Mouse (Mus musculus): Measurements from ENCODE around the gene Btbd9. TPM values are rescaled to one million over a fixed set of nuclear protein-coding genes. Genes with fewer than 3 reads are reported as not detected.

Btbd9 gene
- polyA plus RNA-seq, 1 experiment from 2014 or later, result 135 TPM

- 48% methylated on average over 4 of the region's 4 CpGs for WGBS
- ATAC-seq, result no peak
- H3K27ac ChIP-seq (ENCODE audit: low read depth, low read length), result no peak overlapping the region
- H3K4me2 ChIP-seq (ENCODE audit: low read length), result no peak overlapping the region
- peaks cover 9% of the 10 kb centered on the region for H3K4me1 ChIP-seq (ENCODE audit: control insufficient read depth, insufficient read depth, low read depth, low read length)
- H3K4me3 ChIP-seq (ENCODE audit: low read length), result no peak overlapping the region
- H3K9me3 ChIP-seq (ENCODE audit: control insufficient read depth, low read length), result no peaks in the 10 kb centered on the region
- H3K36me3 ChIP-seq (ENCODE audit: control insufficient read depth, insufficient read depth, low read length), result no peaks in the 10 kb centered on the region
- no peak overlapping the region for H3K9ac ChIP-seq (ENCODE audit: low read depth, low read length)
- H3K27me3 ChIP-seq (replicated peaks; ENCODE audit: control insufficient read depth, insufficient read depth, low read length), result no peaks in the 10 kb centered on the region
Measured at GRCm38 (mm10) chr17:30453272-30453671, 123.0 kb downstream of the Btbd9 start.

DNA sequence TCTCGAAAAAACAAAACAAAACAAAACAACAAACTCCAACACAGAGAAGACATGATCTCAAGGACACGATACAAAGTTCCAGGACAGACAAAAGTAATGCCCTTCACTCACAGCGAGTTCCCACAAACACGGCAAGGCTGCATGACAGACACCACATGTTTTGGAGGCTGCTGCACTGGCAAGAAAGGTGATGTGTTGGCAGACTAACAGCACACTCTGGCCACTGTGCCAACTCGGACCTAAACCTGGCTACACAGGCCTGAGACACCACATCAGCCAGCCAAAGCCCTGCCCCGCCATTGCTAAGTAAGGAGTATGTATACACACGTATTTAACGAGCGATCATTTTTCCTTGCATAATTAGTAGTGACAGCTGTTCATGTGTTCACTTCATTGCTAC lies 123.9 kb downstream of the Btbd9 start:
- no peaks in the 10 kb centered on the region for H3K9me3 ChIP-seq (ENCODE audit: control insufficient read depth, low read length)
- H3K4me3 ChIP-seq (ENCODE audit: low read length), result no peak overlapping the region
- no peak overlapping the region for H3K9ac ChIP-seq (ENCODE audit: low read depth, low read length)
- no peaks in the 10 kb centered on the region for H3K36me3 ChIP-seq (ENCODE audit: control insufficient read depth, insufficient read depth, low read length)
- H3K27me3 ChIP-seq (replicated peaks; ENCODE audit: control insufficient read depth, insufficient read depth, low read length), result no peaks in the 10 kb centered on the region
- no peak overlapping the region for H3K27ac ChIP-seq (ENCODE audit: low read depth, low read length)
- peaks cover 8% of the 10 kb centered on the region; the same call in 1 of the 2 replicates for H3K4me1 ChIP-seq (ENCODE audit: control insufficient read depth, insufficient read depth, low read depth, low read length)
- 83% methylated on average over 9 of the region's 9 CpGs for WGBS
- ATAC-seq, result no peak
- no peak overlapping the region for H3K4me2 ChIP-seq (ENCODE audit: low read length)

DNA sequence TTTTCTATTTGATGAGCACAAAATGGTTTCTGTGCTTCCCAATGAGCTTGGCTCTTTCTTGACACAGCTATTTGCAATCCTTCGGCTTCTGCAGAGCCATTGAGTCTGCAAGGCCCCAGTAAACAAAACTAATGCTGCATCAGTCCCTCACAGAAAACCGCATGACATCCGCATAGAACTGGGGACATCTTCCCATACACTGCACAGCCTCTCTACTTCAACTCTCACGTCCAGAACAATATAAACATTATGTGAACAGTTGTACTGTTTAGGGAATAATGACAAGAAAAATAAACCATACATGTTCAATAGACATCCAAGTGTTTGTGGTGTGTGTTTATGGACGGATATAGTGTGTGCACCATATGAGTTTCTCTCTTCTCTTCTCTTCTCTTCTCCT lies 127.7 kb downstream of the Btbd9 start:
- ATAC-seq, result no peak
- Histone ChIP-seq H3K27me3 (replicated peaks; ENCODE audit: control insufficient read depth, insufficient read depth, low read length) (no peaks in the 10 kb centered on the region), H3K27ac (ENCODE audit: low read depth, low read length) (no peak overlapping the region), H3K9me3 (ENCODE audit: control insufficient read depth, low read length) (no peaks in the 10 kb centered on the region), H3K9ac (ENCODE audit: low read depth, low read length) (no peak overlapping the region), H3K4me2 (ENCODE audit: low read length) (no peak overlapping the region), H3K36me3 (ENCODE audit: control insufficient read depth, insufficient read depth, low read length) (peaks cover 2% of the 10 kb centered on the region; the same call in 1 of the 2 replicates), H3K4me1 (ENCODE audit: control insufficient read depth, insufficient read depth, low read depth, low read length) (no peaks in the 10 kb centered on the region), H3K4me3 (ENCODE audit: low read length) (no peak overlapping the region)
- 89% methylated on average over 5 of the region's 5 CpGs for WGBS

DNA sequence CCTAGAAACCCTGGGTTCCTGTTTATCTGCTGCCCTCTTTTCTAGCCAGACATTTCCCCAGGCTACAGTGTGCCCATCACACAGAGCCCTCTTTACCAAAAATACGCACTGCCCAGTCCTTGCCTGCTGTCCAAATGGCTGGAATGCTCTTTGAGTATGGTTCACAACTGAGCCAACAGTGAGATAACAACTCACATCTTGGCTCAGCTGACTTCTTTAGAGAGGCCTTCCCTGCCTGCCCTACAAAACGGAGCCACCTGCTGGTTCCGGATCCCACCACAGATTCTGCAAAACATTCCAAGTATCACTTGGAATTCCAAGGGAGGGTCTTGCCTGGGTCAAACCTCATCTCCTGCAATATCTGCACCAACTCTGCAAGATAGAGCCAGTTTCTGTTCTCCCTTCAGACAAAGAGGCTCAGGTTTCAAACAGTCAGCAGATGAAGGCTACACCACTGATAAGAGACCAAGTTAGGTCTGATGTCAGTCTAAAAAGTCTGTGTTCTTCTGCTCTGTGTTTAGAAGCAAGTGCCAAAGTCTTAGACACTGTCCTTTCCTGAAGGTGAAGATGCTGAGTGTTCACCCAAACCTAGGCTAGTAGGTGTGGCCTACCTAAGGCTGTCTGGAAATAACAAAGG lies 130.4 kb downstream of the Btbd9 start:
- ATAC-seq, result no peak
- no peak overlapping the region for H3K4me2 ChIP-seq (ENCODE audit: low read length)
- no peak overlapping the region for H3K4me3 ChIP-seq (ENCODE audit: low read length)
- no peaks in the 10 kb centered on the region for H3K9me3 ChIP-seq (ENCODE audit: control insufficient read depth, low read length)
- WGBS, result 86% methylated on average over 3 of the region's 3 CpGs
- no peak overlapping the region for H3K27ac ChIP-seq (ENCODE audit: low read depth, low read length)
- peaks cover 2% of the 10 kb centered on the region; the same call in 1 of the 2 replicates for H3K36me3 ChIP-seq (ENCODE audit: control insufficient read depth, insufficient read depth, low read length)
- H3K4me1 ChIP-seq (ENCODE audit: control insufficient read depth, insufficient read depth, low read depth, low read length), result no peaks in the 10 kb centered on the region
- H3K27me3 ChIP-seq (replicated peaks; ENCODE audit: control insufficient read depth, insufficient read depth, low read length), result no peaks in the 10 kb centered on the region
- H3K9ac ChIP-seq (ENCODE audit: low read depth, low read length), result no peak overlapping the region

GRCm38 (mm10) chr17:30439702-30440101 lies 136.6 kb downstream of the Btbd9 start:
- Histone ChIP-seq H3K4me1 (ENCODE audit: control insufficient read depth, insufficient read depth, low read depth, low read length) (0 out of 2 replicates have a peak, but pooled peaks cover 2% of the 10 kb centered on the region), H3K9me3 (ENCODE audit: control insufficient read depth, low read length) (no peaks in the 10 kb centered on the region), H3K27ac (ENCODE audit: low read depth, low read length) (no peak overlapping the region), H3K4me3 (ENCODE audit: low read length) (no peak overlapping the region), H3K9ac (ENCODE audit: low read depth, low read length) (no peak overlapping the region), H3K27me3 (replicated peaks; ENCODE audit: control insufficient read depth, insufficient read depth, low read length) (no peaks in the 10 kb centered on the region), H3K36me3 (ENCODE audit: control insufficient read depth, insufficient read depth, low read length) (peaks cover 2% of the 10 kb centered on the region; the same call in 1 of the 2 replicates), H3K4me2 (ENCODE audit: low read length) (no peak overlapping the region)
- 82% methylated on average over 3 of the region's 3 CpGs for WGBS
- no peak for ATAC-seq

GRCm38 (mm10) chr17:30438786-30439185 lies 137.5 kb downstream of the Btbd9 start:
- Histone ChIP-seq H3K9me3 (ENCODE audit: control insufficient read depth, low read length) (no peaks in the 10 kb centered on the region), H3K27ac (ENCODE audit: low read depth, low read length) (no peak overlapping the region), H3K27me3 (replicated peaks; ENCODE audit: control insufficient read depth, insufficient read depth, low read length) (no peaks in the 10 kb centered on the region), H3K4me2 (ENCODE audit: low read length) (no peak overlapping the region), H3K4me1 (ENCODE audit: control insufficient read depth, insufficient read depth, low read depth, low read length) (0 out of 2 replicates have a peak, but pooled peaks cover 2% of the 10 kb centered on the region), H3K9ac (ENCODE audit: low read depth, low read length) (no peak overlapping the region), H3K4me3 (ENCODE audit: low read length) (no peak overlapping the region), H3K36me3 (ENCODE audit: control insufficient read depth, insufficient read depth, low read length) (no peaks in the 10 kb centered on the region)
- 93% methylated on average over 4 of the region's 4 CpGs for WGBS
- no peak for ATAC-seq

DNA sequence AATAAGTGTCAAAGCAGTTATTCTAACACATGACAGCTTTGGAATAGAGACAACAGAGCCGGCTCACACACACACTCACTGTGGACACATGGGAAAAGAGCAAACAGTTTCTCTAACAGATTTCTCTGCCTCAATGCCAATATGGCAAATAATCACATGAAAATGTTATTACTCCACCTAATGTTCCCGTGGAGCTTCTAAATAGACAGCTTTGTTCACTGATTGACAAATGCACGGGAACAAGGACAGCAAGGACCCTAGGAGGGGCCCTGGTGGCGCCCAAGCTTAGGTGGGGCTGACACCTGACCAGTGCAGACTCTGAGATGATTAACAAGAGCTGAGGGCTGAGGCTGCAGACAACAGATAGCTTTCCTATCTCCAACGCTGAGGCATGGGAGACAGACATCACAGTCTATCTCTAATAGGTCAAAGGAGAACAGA lies 140.2 kb downstream of the Btbd9 start:
- H3K4me1 ChIP-seq (ENCODE audit: control insufficient read depth, insufficient read depth, low read depth, low read length), result 0 out of 2 replicates have a peak, but pooled peaks cover 2% of the 10 kb centered on the region
- WGBS, result 46% methylated on average over 5 of the region's 5 CpGs
- no peak for ATAC-seq
- H3K27me3 ChIP-seq (replicated peaks; ENCODE audit: control insufficient read depth, insufficient read depth, low read length), result no peaks in the 10 kb centered on the region
- no peaks in the 10 kb centered on the region for H3K36me3 ChIP-seq (ENCODE audit: control insufficient read depth, insufficient read depth, low read length)
- no peak overlapping the region for H3K4me2 ChIP-seq (ENCODE audit: low read length)
- no peak overlapping the region for H3K4me3 ChIP-seq (ENCODE audit: low read length)
- H3K9ac ChIP-seq (ENCODE audit: low read depth, low read length), result no peak overlapping the region
- H3K27ac ChIP-seq (ENCODE audit: low read depth, low read length), result no peak overlapping the region
- no peaks in the 10 kb centered on the region for H3K9me3 ChIP-seq (ENCODE audit: control insufficient read depth, low read length)

GRCm38 (mm10) chr17:30435478-30435877 lies 140.8 kb downstream of the Btbd9 start:
- no peak overlapping the region for H3K4me3 ChIP-seq (ENCODE audit: low read length)
- no peak overlapping the region for H3K9ac ChIP-seq (ENCODE audit: low read depth, low read length)
- no peak overlapping the region for H3K4me2 ChIP-seq (ENCODE audit: low read length)
- H3K4me1 ChIP-seq (ENCODE audit: control insufficient read depth, insufficient read depth, low read depth, low read length), result 0 out of 2 replicates have a peak, but pooled peaks cover 2% of the 10 kb centered on the region
- 49% methylated on average over 7 of the region's 7 CpGs for WGBS
- no peaks in the 10 kb centered on the region for H3K36me3 ChIP-seq (ENCODE audit: control insufficient read depth, insufficient read depth, low read length)
- no peak for ATAC-seq
- H3K27ac ChIP-seq (ENCODE audit: low read depth, low read length), result no peak overlapping the region
- H3K9me3 ChIP-seq (ENCODE audit: control insufficient read depth, low read length), result no peaks in the 10 kb centered on the region
- H3K27me3 ChIP-seq (replicated peaks; ENCODE audit: control insufficient read depth, insufficient read depth, low read length), result no peaks in the 10 kb centered on the region

- H3K36me3 ChIP-seq (ENCODE audit: control insufficient read depth, insufficient read depth, low read length), result no peaks in the 10 kb centered on the region
- H3K4me3 ChIP-seq (ENCODE audit: low read length), result no peak overlapping the region
- 0 out of 2 replicates have a peak, but pooled peaks cover 2% of the 10 kb centered on the region for H3K4me1 ChIP-seq (ENCODE audit: control insufficient read depth, insufficient read depth, low read depth, low read length)
- H3K4me2 ChIP-seq (ENCODE audit: low read length), result no peak overlapping the region
- no peak overlapping the region for H3K9ac ChIP-seq (ENCODE audit: low read depth, low read length)
- 90% methylated on average over 10 of the region's 10 CpGs for WGBS
- no peaks in the 10 kb centered on the region for H3K9me3 ChIP-seq (ENCODE audit: control insufficient read depth, low read length)
- ATAC-seq, result no peak
- no peak overlapping the region for H3K27ac ChIP-seq (ENCODE audit: low read depth, low read length)
- H3K27me3 ChIP-seq (replicated peaks; ENCODE audit: control insufficient read depth, insufficient read depth, low read length), result no peaks in the 10 kb centered on the region
Measured at GRCm38 (mm10) chr17:30432094-30432493, 144.2 kb downstream of the Btbd9 start.
